Mouse (Mus musculus): ENCODE data around the gene Sema4a. TPM values are rescaled to one million over a fixed set of nuclear protein-coding genes. Genes with fewer than 3 reads are reported as not detected.

Sema4a gene
- total and polyA plus RNA-seq, 3 experiments: 33.5 to 45.3 TPM; not detected in 1

DNA sequence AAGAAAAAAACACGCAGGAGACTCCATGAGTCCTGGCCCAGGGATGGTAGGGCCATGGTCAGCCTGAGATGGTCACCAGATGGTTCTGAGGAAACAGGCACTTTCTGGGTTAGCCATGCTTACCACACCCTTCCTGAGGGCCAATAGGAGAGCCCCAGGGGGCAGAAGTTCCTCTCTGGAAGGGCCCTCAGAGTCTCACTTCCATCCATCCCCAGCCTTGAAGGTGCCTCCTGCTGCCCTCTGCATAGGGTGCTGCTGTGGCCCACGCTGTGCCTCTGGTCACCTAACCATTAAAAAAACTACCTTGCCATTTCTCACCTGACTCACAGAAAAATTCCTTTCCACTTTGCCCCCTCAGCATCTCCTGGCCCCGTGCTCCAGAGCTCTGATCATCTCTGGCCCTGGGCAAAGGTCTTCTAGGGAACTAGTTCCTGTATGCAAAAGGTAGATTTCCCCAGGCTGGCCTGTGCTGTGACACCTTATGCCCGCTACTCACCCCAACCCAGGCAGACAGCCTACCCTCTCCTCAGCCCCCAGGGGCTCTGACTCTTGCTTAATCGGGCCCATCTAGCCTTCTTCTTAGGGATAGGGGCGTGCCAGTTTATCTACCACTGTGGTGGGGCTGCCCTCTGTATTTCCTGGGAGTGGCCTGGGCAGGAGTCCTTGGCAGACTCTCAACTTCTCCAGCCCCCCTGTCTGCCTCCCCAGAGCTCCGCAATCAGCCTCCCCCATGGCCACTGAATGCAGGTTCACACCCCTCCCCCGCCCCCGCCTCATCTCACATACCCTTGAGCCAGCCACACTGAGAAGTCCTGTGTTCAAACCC lies 6.0 kb downstream of the Sema4a start (continued):
- TF ChIP-seq TAL1 (IDR thresholded peaks at IDR 0.05; ENCODE audit: low read length): no peak
- peak; percentile 61 for TF ChIP-seq MXI1 (IDR thresholded peaks at IDR 0.05; ENCODE audit: low read depth, low read length)
- no peak for TF ChIP-seq RAD21 (IDR thresholded peaks at IDR 0.05; ENCODE audit: low read depth, low read length)
- TF ChIP-seq BHLHE40 (IDR thresholded peaks at IDR 0.05; ENCODE audit: borderline replicate concordance, low read depth, low read length): peak; percentile 63
- TF ChIP-seq POLR2AphosphoS2 (IDR thresholded peaks at IDR 0.05; ENCODE audit: low read length): no peak

DNA sequence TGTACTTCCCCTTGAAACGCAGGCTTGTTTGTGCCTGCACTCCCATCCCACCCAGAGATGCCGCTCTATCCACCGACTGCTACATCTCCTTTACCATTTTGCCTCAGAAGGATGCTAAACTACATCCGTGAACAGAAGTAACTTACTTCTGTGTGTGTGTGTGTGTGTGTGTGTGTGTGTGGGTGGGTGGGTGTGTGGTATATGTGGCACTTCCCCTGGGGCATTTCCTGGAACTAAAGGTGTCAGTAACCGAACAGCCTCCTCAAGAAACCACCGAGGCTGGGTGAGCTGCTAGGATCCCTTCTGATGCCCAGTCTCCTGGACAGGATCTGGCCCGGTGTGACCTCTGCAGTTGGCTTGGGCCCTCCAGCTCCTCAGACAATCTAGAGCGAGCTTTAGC lies 7.0 kb downstream of the Sema4a start:
- peak overlapping the region; percentile 40 for H3K9ac ChIP-seq (ENCODE audit: control insufficient read depth, low read depth, low read length, poor library complexity, severe bottlenecking)
- no peaks in the 10 kb centered on the region for H3K79me2 ChIP-seq (ENCODE audit: control insufficient read depth, insufficient read depth, low read length, poor library complexity)
- no peak overlapping the region for H3K4me3 ChIP-seq (ENCODE audit: control insufficient read depth in 1 of 2, insufficient read depth in 1 of 2, low read depth in 2 of 2, low read length in 2 of 2)
- H3K27me3 ChIP-seq (ENCODE audit: control insufficient read depth in 1 of 2, insufficient read depth in 2 of 2, low read length in 2 of 2): no peaks in the 10 kb centered on the region
- no peaks in the 10 kb centered on the region for H3K9me3 ChIP-seq (replicated peaks; ENCODE audit: insufficient read depth, low read length)
- peak; percentile 51 for DNase-seq (ENCODE audit: low read depth, low spot score)
- peaks cover 0 to 34% of the 10 kb centered on the region in 2 experiments; a peak in 2 of 4 replicates for H3K36me3 ChIP-seq (ENCODE audit: control insufficient read depth in 1 of 2, insufficient read depth in 2 of 2, low read length in 2 of 2)
- peak overlapping the region; percentile 67 for H3K27ac ChIP-seq (ENCODE audit: control insufficient read depth, low read depth, low read length)
- TF ChIP-seq MAX (IDR thresholded peaks at IDR 0.05; ENCODE audit: low read length) (0 out of 2 replicates have a peak, but pooled peaks have one; percentile 28), POLR2A (IDR thresholded peaks at IDR 0.05; ENCODE audit: control insufficient read depth in 1 of 2, insufficient read depth in 1 of 2, low read depth in 1 of 2, low read length in 2 of 2, poor library complexity in 1 of 2) (0 out of 4 replicates have a peak, but pooled peaks of 1 of the 2 experiments have one; percentile 18), TBP (IDR thresholded peaks at IDR 0.05; ENCODE audit: low read depth, low read length) (no peak), HCFC1 (IDR thresholded peaks at IDR 0.05; ENCODE audit: low read depth, low read length) (no peak), CTCF (IDR thresholded peaks at IDR 0.05 in 2 of 3, conservative IDR thresholded peaks at IDR 0.05 in 1 of 3; ENCODE audit: control insufficient read depth in 1 of 3, insufficient read depth in 1 of 3, low read depth in 2 of 3, low read length in 3 of 3, poor library complexity in 1 of 3, severe bottlenecking in 1 of 3) (no peak), MYC (IDR thresholded peaks at IDR 0.05; ENCODE audit: low read depth, low read length) (0 out of 2 replicates have a peak, but pooled peaks have one; percentile 37), EP300 (IDR thresholded peaks at IDR 0.05; ENCODE audit: low read depth in 1 of 2, low read length in 2 of 2) (peak; percentile 24 to 63; a peak in 3 of 4 replicates), SMC3 (IDR thresholded peaks at IDR 0.05; ENCODE audit: low read depth, low read length) (no peak), USF2 (IDR thresholded peaks at IDR 0.05; ENCODE audit: borderline replicate concordance in 1 of 2, insufficient read depth in 1 of 2, low read depth in 1 of 2, low read length in 2 of 2) (no peak)
- peaks cover 12 to 43% of the 10 kb centered on the region in 2 experiments; a peak in 3 of 4 replicates for H3K4me1 ChIP-seq (ENCODE audit: control insufficient read depth in 1 of 2, insufficient read depth in 2 of 2, low read length in 2 of 2)

DNA sequence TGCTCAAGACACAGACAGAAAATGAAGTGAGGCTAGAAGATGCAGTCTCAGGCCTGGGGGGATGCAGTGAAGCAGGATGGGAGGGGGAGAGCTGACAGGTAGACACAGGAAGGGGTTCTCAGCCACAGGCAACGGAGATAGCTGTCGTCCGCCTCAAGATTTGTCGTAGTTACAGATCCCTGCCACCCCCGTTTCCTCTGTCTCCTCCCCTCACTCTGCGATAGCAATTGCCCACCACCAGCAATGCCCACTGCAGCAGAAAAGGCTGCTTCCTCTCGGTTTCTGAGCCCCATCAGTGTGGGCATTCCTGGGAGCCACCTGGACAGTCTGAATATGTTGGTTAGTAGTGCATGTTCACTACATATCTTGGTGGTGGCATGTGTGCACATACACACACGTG lies 7.6 kb downstream of the Sema4a start:
- Histone ChIP-seq H3K4me3 (ENCODE audit: control insufficient read depth in 1 of 2, insufficient read depth in 1 of 2, low read depth in 2 of 2, low read length in 2 of 2) (no peak overlapping the region), H3K27ac (ENCODE audit: control insufficient read depth, low read depth, low read length) (peak overlapping the region; percentile 67; the same call in 1 of the 2 replicates), H3K4me1 (ENCODE audit: control insufficient read depth in 1 of 2, insufficient read depth in 2 of 2, low read length in 2 of 2) (peaks cover 12 to 43% of the 10 kb centered on the region in 2 experiments; a peak in 3 of 4 replicates), H3K36me3 (ENCODE audit: control insufficient read depth in 1 of 2, insufficient read depth in 2 of 2, low read length in 2 of 2) (peaks cover 0 to 34% of the 10 kb centered on the region in 2 experiments; a peak in 2 of 4 replicates), H3K9me3 (replicated peaks; ENCODE audit: insufficient read depth, low read length) (no peaks in the 10 kb centered on the region), H3K27me3 (ENCODE audit: control insufficient read depth in 1 of 2, insufficient read depth in 2 of 2, low read length in 2 of 2) (no peaks in the 10 kb centered on the region), H3K9ac (ENCODE audit: control insufficient read depth, low read depth, low read length, poor library complexity, severe bottlenecking) (no peak overlapping the region), H3K79me2 (ENCODE audit: control insufficient read depth, insufficient read depth, low read length, poor library complexity) (no peaks in the 10 kb centered on the region)
- no peak for DNase-seq (ENCODE audit: low read depth, low spot score)
- TF ChIP-seq CHD1 (IDR thresholded peaks at IDR 0.05; ENCODE audit: low read depth, low read length): no peak
- no peak for TF ChIP-seq USF1 (IDR thresholded peaks at IDR 0.05; ENCODE audit: low read depth, low read length)
- TF ChIP-seq ETS1 (IDR thresholded peaks at IDR 0.05; ENCODE audit: low read depth, low read length): no peak
- no peak for TF ChIP-seq NELFE (IDR thresholded peaks at IDR 0.05; ENCODE audit: low read depth, low read length)
- no peak for TF ChIP-seq UBTF (IDR thresholded peaks at IDR 0.05; ENCODE audit: borderline replicate concordance, insufficient read depth, low read depth, low read length)
- TF ChIP-seq SMC3 (IDR thresholded peaks at IDR 0.05; ENCODE audit: low read depth, low read length): no peak

All from MEL (cell line).